Mouse (Mus musculus) thymus, adult 18-20 months (tissue): ENCODE data around the gene Cyp3a25.
"Not testable (repeated sequence)": the region's sequence is repeated elsewhere in the genome, so short reads cannot be mapped to it uniquely, and the experiment has no call there.

Experiments
- DNase-seq, 2 experiments: peaks; one replicate each; pipeline ENCODE4 v3.0.0; 2022; ENCODE audit warnings: mixed read lengths in 2 of 2

Cyp3a25 gene

GRCm38 (mm10) chr5:146009509-146009908, at the start of gene Cyp3a25:
Gene Cyp3a25, minus strand, starts transcription at chr5:146009618.
- DNase-seq, result not testable (repeated sequence)

GRCm38 (mm10) chr5:146021136-146021535, 11.7 kb upstream of the Cyp3a25 start:
- DNase-seq, result no peak

GRCm38 (mm10) chr5:146018275-146018674, 8.9 kb upstream of the Cyp3a25 start:
- DNase-seq, result no peak

- no peak for DNase-seq
These were observed 1.8 kb upstream of the Cyp3a25 start for GRCm38 (mm10) chr5:146011251-146011650.

- DNase-seq, result no peak
These were observed 42.3 kb downstream of the Cyp3a25 start for GRCm38 (mm10) chr5:145967080-145967479.
